Mouse (Mus musculus): Measurements from ENCODE around the gene Rpl23a. TPM values are rescaled to one million over a fixed set of nuclear protein-coding genes. Genes with fewer than 3 reads are reported as not detected.
A peak's percentile ranks its signal among the peaks of the same experiment; 100 is the strongest.
"Not testable (repeated sequence)": the region's sequence is repeated elsewhere in the genome, so short reads cannot be mapped to it uniquely, and the experiment has no call there.

Gene Rpl23a
- polyA plus RNA-seq, 2 experiments, result 1,819 to 3,231 TPM

DNA sequence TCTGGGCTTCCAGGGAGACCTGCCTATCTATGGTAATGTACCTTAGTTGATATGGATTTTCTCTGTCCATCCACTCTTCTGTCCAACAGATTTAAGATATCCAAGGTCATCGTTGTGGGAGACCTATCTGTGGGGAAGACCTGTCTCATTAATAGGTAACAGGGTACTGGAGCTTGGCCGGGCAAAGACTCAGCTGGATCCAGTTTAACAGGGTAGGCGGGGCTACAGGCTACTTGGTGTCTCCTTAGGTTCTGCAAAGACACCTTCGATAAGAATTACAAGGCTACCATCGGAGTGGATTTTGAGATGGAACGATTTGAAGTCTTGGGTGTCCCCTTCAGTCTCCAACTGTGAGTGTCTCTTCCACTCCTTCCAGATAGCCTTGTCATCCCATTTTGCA, 6.7 kb upstream of the Rpl23a start:
- Histone ChIP-seq H3K36me3 (ENCODE audit: control insufficient read depth, insufficient read depth, low read length) (peaks cover 34% of the 10 kb centered on the region), H3K27ac (replicated peaks; ENCODE audit: low read depth, low read length) (peak overlapping the region; percentile 99), H3K9me3 (ENCODE audit: control insufficient read depth, low read length) (no peaks in the 10 kb centered on the region), H3K4me1 (ENCODE audit: control insufficient read depth, insufficient read depth, low read length) (peaks cover 14% of the 10 kb centered on the region), H3K4me3 (replicated peaks; ENCODE audit: low read length) (peak overlapping the region; percentile 84), H3K9ac (ENCODE audit: low read depth, low read length, severe bottlenecking) (peak overlapping the region; percentile 91), H3K4me2 (replicated peaks; ENCODE audit: low read depth, low read length, severe bottlenecking) (peak overlapping the region; percentile 73), H3K27me3 (ENCODE audit: control insufficient read depth, insufficient read depth, low read length) (no peaks in the 10 kb centered on the region)
- 48% methylated on average over 6 of the region's 6 CpGs for WGBS
- no peak for TF ChIP-seq POLR2A (IDR thresholded peaks at IDR 0.05; ENCODE audit: borderline replicate concordance, extremely low read depth, insufficient read depth, insufficient read length)
- no peak for ATAC-seq (ENCODE audit: low FRiP score, low read depth)
- DNase-seq (ENCODE audit: low spot score), result no peak

- H3K4me1 ChIP-seq (ENCODE audit: control insufficient read depth, insufficient read depth, low read length), result peaks cover 12% of the 10 kb centered on the region
- no peaks in the 10 kb centered on the region for H3K9me3 ChIP-seq (ENCODE audit: control insufficient read depth, low read length)
- H3K27ac ChIP-seq (replicated peaks; ENCODE audit: low read depth, low read length), result peak overlapping the region; percentile 99
- H3K27me3 ChIP-seq (ENCODE audit: control insufficient read depth, insufficient read depth, low read length), result no peaks in the 10 kb centered on the region
- peak overlapping the region; percentile 91 for H3K9ac ChIP-seq (ENCODE audit: low read depth, low read length, severe bottlenecking)
- DNase-seq (ENCODE audit: low spot score) (peak; percentile 89), ATAC-seq (ENCODE audit: low FRiP score, low read depth) (peak; percentile 76)
- peak; percentile 89 for TF ChIP-seq POLR2A (IDR thresholded peaks at IDR 0.05; ENCODE audit: borderline replicate concordance, extremely low read depth, insufficient read depth, insufficient read length)
- H3K36me3 ChIP-seq (ENCODE audit: control insufficient read depth, insufficient read depth, low read length), result peaks cover 34% of the 10 kb centered on the region
- under 1% methylated on average over 33 of the region's 42 CpGs for WGBS
- peak overlapping the region; percentile 84 for H3K4me3 ChIP-seq (replicated peaks; ENCODE audit: low read length)
- peak overlapping the region; percentile 73 for H3K4me2 ChIP-seq (replicated peaks; ENCODE audit: low read depth, low read length, severe bottlenecking)
These were observed 6.1 kb upstream of the Rpl23a start for GRCm38 (mm10) chr11:78189234-78190040.

DNA sequence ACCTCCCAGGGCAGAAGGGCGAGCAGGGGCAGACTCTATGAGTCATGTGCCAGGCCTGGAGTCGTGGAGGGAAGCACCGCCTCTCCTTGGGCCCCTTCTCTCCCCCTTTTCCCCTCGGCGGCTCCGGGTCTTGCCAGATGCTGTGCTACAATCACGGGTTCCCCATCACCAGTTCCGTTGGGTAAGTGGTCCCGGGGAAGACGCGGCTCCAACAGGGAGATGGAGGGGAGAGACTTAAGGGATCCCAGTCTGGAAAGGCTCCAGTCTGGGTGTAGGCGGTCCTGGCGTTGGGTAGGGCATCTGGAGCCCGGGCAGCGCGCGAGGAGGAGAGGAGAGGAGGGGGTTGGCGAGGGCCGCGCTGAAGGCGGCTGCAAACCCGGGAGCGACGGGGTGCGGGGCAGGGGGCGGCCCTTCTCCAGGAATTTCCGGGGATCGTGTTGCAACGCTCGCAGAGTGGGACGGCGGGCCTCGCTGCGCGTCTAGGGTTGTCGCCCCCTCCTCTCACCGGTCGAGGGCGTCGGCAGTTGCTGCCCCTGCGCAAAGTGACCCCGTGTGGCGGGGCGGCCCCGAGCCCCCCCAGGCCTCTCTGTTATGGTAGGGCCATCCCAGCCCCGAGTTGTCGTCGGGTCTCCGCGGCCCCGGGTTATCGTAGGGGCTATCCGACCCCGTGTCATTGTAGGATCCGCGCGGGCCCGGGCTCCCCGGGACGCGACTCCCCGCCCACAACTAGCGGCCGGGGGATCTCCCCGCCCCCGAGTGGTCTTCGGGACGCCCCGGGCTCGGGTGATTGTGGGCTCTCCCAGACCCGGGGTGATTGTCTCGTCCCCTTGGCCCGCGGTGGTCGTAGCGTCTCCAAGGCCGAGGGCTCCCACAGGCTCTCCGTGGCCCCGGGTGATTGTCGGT, 5.2 kb upstream of the Rpl23a start, which contains the start of gene Rab34:
TSS of gene Rab34 (plus strand) at position 100 of the 903 bp plus-strand sequence.
- H3K4me1 ChIP-seq (ENCODE audit: control insufficient read depth, insufficient read depth, low read length), result peaks cover 14% of the 10 kb centered on the region
- no peaks in the 10 kb centered on the region for H3K27me3 ChIP-seq (ENCODE audit: control insufficient read depth, insufficient read depth, low read length)
- peak within 1 kb of the TSS; percentile 84 for H3K4me3 ChIP-seq (replicated peaks; ENCODE audit: low read length)
- H3K9me3 ChIP-seq (ENCODE audit: control insufficient read depth, low read length), result no peaks in the 10 kb centered on the region
- peak within 1 kb of the TSS; percentile 99 for H3K27ac ChIP-seq (replicated peaks; ENCODE audit: low read depth, low read length)
- H3K36me3 ChIP-seq (ENCODE audit: control insufficient read depth, insufficient read depth, low read length), result peaks cover 32% of the 10 kb centered on the region
- TF ChIP-seq POLR2A (IDR thresholded peaks at IDR 0.05; ENCODE audit: borderline replicate concordance, extremely low read depth, insufficient read depth, insufficient read length), result peak; percentile 72; the same call in 1 of the 2 replicates
- peak within 1 kb of the TSS; percentile 73 for H3K4me2 ChIP-seq (replicated peaks; ENCODE audit: low read depth, low read length, severe bottlenecking)
- DNase-seq (ENCODE audit: low spot score) (peak; percentile 93), ATAC-seq (ENCODE audit: low FRiP score, low read depth) (peak; percentile 86)
- peak within 1 kb of the TSS; percentile 91 for H3K9ac ChIP-seq (ENCODE audit: low read depth, low read length, severe bottlenecking)
- WGBS, result under 1% methylated on average over 51 of the region's 80 CpGs

DNA sequence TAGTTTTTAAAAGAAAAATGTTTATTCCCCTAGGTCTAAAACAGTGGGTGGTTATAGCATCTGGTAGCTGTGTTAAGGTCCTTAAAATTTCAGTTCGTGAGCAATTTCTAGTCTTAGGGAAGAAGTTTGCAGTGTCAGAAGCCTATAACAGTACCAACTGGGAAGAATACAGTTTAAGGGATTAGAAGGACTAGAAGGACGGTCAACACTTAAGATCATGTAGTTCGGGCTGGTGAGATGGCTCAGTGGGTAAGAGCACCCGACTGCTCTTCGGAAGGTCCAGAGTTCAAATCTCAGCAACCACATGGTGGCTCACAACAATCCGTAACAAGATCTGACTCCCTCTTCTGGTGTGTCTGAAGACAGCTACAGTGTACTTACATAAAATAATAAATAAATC, 1.3 kb upstream of the Rpl23a start:
- H3K4me3 ChIP-seq (replicated peaks; ENCODE audit: low read length); H3K9ac ChIP-seq (ENCODE audit: low read depth, low read length, severe bottlenecking); ATAC-seq (ENCODE audit: low FRiP score, low read depth); H3K27me3 ChIP-seq (ENCODE audit: control insufficient read depth, insufficient read depth, low read length); H3K4me2 ChIP-seq (replicated peaks; ENCODE audit: low read depth, low read length, severe bottlenecking); H3K9me3 ChIP-seq (ENCODE audit: control insufficient read depth, low read length); DNase-seq (ENCODE audit: low spot score); H3K27ac ChIP-seq (replicated peaks; ENCODE audit: low read depth, low read length): not testable (repeated sequence)
- 93% methylated on average over 6 of the region's 6 CpGs for WGBS
- Histone ChIP-seq H3K36me3 (ENCODE audit: control insufficient read depth, insufficient read depth, low read length) (peaks cover 26% of the 10 kb centered on the region), H3K4me1 (ENCODE audit: control insufficient read depth, insufficient read depth, low read length) (peaks cover 25% of the 10 kb centered on the region)

DNA sequence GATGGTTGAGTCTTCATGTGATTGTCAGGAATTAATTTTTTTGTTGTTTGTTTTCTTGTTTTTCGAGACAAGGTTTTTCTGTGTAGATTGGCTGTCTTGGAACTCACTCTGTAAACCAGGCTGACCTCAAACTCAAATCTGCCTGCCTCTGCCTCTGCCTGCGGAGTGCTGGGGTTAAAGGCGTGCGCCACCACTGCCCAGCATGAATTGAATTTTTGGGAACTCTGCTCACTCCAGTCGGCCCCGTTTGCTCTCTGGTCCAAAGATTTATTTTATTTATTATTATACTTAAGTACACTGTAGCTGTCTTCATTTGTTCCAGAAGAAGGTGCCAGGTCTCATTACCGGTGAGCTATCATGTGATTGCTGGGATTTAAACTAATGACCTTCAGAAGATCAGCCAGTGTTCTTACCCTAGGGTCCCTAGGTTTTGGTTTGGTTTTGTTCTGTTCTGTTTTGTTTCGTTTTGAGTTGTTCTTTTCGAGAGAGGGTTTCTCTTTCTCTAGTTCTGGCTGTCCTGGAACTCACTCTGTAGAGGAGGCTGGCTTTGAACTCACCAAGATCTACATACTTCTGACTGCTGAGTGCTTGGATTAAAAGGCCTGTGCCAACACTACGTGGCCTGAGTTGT, 615 bp upstream of the Rpl23a start:
- peaks cover 31% of the 10 kb centered on the region for H3K36me3 ChIP-seq (ENCODE audit: control insufficient read depth, insufficient read depth, low read length)
- no peak overlapping the region for H3K27ac ChIP-seq (replicated peaks; ENCODE audit: low read depth, low read length)
- WGBS, result 51% methylated on average over 10 of the region's 10 CpGs
- ATAC-seq (ENCODE audit: low FRiP score, low read depth) (no peak), DNase-seq (ENCODE audit: low spot score) (no peak)
- no peak for TF ChIP-seq POLR2A (IDR thresholded peaks at IDR 0.05; ENCODE audit: borderline replicate concordance, extremely low read depth, insufficient read depth, insufficient read length)
- peak overlapping the region; percentile 41 for H3K4me2 ChIP-seq (replicated peaks; ENCODE audit: low read depth, low read length, severe bottlenecking)
- no peaks in the 10 kb centered on the region for H3K9me3 ChIP-seq (ENCODE audit: control insufficient read depth, low read length)
- no peaks in the 10 kb centered on the region for H3K27me3 ChIP-seq (ENCODE audit: control insufficient read depth, insufficient read depth, low read length)
- peak overlapping the region; percentile 83 for H3K4me3 ChIP-seq (replicated peaks; ENCODE audit: low read length)
- H3K4me1 ChIP-seq (ENCODE audit: control insufficient read depth, insufficient read depth, low read length), result peaks cover 30% of the 10 kb centered on the region
- peak overlapping the region; percentile 87 for H3K9ac ChIP-seq (ENCODE audit: low read depth, low read length, severe bottlenecking)
